Mouse (Mus musculus) fat pad, adult 2 months (tissue): ENCODE results near the gene Zfp59.
"Not testable (repeated sequence)": the region's sequence is repeated elsewhere in the genome, so short reads cannot be mapped to it uniquely, and the experiment has no call there.

ENCODE experiments used
- DNase-seq: peaks from one replicate; pipeline ENCODE4 v3.0.0-alpha.2; 2011; ENCODE audit warnings: low read depth, low spot score; ENCODE audit errors: extremely low read depth

The Zfp59 gene

GRCm38 (mm10) chr7:27860396-27861235 is 22.2 kb downstream of the Zfp59 start:
- DNase-seq, result peak; percentile 63

GRCm38 (mm10) chr7:27862578-27862977 is 24.2 kb downstream of the Zfp59 start:
- not testable (repeated sequence) for DNase-seq

- no peak for DNase-seq
These were observed 43.3 kb downstream of the Zfp59 start for GRCm38 (mm10) chr7:27881721-27882120.

GRCm38 (mm10) chr7:27900601-27901000 is 62.2 kb downstream of the Zfp59 start:
- DNase-seq, result no peak

- no peak for DNase-seq
These were observed 66.8 kb downstream of the Zfp59 start for GRCm38 (mm10) chr7:27905061-27905848.
